14 mouse cellular contexts compared by ENCODE assay signal in genomic region chr11:40216391-40216790, GRCm38 (mm10).
"Had no signal": no experiment of that assay in that cellular context is flagged by ENCODE, and none has a peak within 500 bp of the region (broad histone marks: within the 10 kb centered on the region; RNA-seq: fewer than 3 reads in every experiment).

No protein-coding gene starts in this region.

- H3K27ac ChIP-seq: liver, embryonic 15.5 days; macrophage; neural tube, embryonic 13.5 days; stomach, embryonic 15.5 days had no signal

- H3K4me1 ChIP-seq: liver, embryonic 15.5 days; megakaryocyte, embryonic 14.5 days; stomach, embryonic 15.5 days had no signal

- ATAC-seq: intestine, postnatal 0 days; midbrain, embryonic 16.5 days had no signal

- DNase-seq: kidney, adult 8-10 months; kidney, postnatal 25 days; lung, adult 2 months; lung, postnatal 14 days; right cerebral cortex, postnatal 14 days; thymus, postnatal 36 days had no signal

- H3K9ac ChIP-seq: liver, embryonic 15.5 days; neural tube, embryonic 13.5 days; stomach, embryonic 15.5 days had no signal

- H3K9me3 ChIP-seq: liver, embryonic 15.5 days; neural tube, embryonic 13.5 days; stomach, embryonic 15.5 days had no signal

- H3K36me3 ChIP-seq: liver, embryonic 15.5 days; neural tube, embryonic 13.5 days; stomach, embryonic 15.5 days had no signal

- H3K4me3 ChIP-seq: liver, embryonic 15.5 days; megakaryocyte, embryonic 14.5 days; neural tube, embryonic 13.5 days; stomach, embryonic 15.5 days had no signal

- H3K27me3 ChIP-seq: liver, embryonic 15.5 days; megakaryocyte, embryonic 14.5 days; neural tube, embryonic 13.5 days; stomach, embryonic 15.5 days had no signal

- H3K4me2 ChIP-seq: liver, embryonic 11.5 days; liver, embryonic 15.5 days; neural tube, embryonic 13.5 days; stomach, embryonic 15.5 days had no signal
